Mouse (Mus musculus): Measurements from ENCODE around the gene Psmc3. TPM values are rescaled to one million over a fixed set of nuclear protein-coding genes. Genes with fewer than 3 reads are reported as not detected.

Gene Psmc3
- total RNA-seq, 2 experiments from 2014 or later: 221 to 245 TPM

- no peak for DNase-seq
- intact Hi-C loops (cut with DNase I): no loop called here
Observed at GRCm38 (mm10) chr2:91052752-91053151, 1.1 kb upstream of the Psmc3 start.

DNA sequence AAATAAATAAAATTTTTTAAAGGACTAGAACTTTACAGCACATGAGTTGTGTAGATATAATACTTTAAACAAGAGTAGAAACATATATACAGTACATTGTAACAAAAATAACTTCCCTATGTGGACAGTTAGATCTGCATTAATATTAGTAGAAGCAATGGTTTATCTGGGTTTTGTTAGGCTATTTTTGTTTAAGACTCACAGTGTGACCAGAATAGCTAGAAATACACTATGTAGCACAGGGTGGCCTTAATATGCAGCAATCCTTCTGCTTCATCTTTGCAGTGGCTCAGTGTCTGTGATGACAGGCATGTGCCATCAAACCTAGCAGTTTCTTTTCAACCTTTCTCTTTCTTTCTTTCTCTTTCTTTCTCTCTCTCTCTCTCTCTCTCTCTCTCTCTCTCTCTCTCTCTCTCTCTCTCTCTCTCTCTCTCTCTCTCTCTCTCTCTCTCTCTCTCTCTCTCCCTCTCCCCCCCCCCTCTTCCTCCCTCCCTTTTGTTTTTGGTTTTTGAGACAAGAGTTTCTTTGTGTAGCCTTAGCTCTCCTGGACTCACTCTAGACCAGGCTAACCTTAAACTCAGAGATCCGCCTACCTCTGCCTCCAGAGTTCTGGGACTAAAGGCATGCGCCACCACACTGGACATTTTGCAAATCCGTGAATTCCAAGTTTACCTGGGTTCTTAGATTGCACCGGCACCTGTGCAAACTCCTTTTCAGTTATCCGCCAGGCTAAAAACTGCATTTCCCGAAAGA is 452 bp upstream of the Psmc3 start:
- DNase-seq: no peak
- intact Hi-C loops (cut with DNase I): no loop called here

DNA sequence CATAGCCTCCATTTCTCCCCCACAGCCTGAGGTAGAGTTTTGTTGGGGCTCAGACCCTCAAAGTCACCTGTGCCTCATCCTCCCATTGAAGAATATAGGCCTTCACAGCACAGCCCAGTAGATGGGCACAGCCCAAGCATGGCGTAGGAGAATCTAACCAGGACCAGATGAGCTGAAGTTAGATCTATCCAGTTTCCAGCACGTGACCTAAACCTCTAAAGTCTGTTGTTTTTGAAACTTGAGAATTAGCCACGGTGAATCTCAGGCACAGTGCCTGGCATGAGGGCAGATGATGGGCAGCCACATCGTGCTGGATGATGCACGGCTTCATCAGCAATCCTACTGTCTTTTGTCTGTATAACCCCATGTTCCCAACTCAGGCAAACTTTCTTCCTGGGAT is 4.6 kb downstream of the Psmc3 start:
- intact Hi-C loops (cut with DNase I): no loop called here
- no peak for DNase-seq

DNA sequence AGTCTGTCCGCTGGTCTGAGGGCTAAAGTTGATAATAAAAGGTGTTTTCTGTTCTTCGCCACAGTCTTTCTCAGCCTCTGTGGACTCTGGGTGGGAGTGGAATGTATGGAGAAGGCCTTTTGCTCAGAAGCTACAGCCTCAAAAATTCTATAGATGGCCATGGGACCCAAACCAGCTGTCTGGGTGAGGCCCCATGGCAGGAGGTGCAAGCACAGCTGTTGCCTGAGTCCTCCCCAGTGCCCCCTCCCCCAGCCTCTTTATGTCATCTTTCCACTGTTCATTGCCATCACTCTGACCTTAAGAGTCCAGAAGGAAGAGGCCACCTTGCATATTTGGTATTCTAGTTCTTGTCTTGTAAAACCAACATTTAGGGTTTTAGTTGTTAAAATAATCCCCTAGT is 5.6 kb downstream of the Psmc3 start:
- intact Hi-C loops (cut with DNase I): no loop called here
- DNase-seq: no peak

GRCm38 (mm10) chr2:91060544-91061355 is 6.9 kb downstream of the Psmc3 start:
- intact Hi-C loops (cut with DNase I): loop anchor here (2.0 kb wide), 1 partner anchor 194 kb away; no protein-coding TSS in a partner anchor
- peak; percentile 62 to 78 for DNase-seq

DNA sequence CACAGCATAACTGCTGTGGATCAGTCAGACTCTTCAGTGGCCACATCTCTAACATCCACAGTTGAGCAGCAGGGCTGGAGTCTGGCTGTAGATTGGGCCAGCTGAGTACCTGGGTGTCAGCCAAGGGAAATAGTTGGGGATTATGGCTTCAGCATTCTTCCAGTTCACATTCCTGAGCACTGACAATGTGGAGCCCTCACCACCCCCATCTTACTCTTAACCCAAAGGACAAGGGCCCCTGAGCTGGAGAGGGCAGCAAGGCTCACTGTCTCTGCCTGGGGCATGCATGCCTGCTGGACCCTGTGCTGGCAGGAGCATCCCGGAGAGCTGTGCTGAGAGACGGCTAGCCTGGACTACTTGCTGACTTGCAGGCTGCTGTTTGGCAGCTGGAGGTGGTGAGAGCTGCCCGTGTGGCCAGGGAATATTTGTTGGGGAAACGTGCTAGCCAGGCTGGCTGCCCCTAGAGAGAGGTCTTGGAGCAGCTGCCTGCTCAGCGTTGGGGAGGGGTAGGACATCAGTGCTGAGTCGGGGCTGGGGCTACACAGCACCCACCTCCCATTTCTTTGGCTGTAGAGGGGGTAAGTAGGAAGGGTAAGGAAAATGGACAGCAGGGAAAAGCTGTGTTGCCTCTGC is 8.2 kb downstream of the Psmc3 start:
- DNase-seq: peak; percentile 83 to 85
- intact Hi-C loops (cut with DNase I): loop anchor here (2.0 kb wide), 1 partner anchor 195 kb away; no protein-coding TSS in a partner anchor

- intact Hi-C loops (cut with DNase I): no loop called here
- DNase-seq: no peak
Observed at GRCm38 (mm10) chr2:91062779-91063606, 9.2 kb downstream of the Psmc3 start.

- intact Hi-C loops (cut with DNase I): no loop called here
Observed at GRCm38 (mm10) chr2:91064211-91064610, 10.4 kb downstream of the Psmc3 start.

GRCm38 (mm10) chr2:91065544-91065943 is 11.7 kb downstream of the Psmc3 start:
- intact Hi-C loops (cut with DNase I): no loop called here
- DNase-seq: peak in 1 of 2 experiments; percentile 73

More at GRCm38 (mm10) chr2:91064211-91064610, 10.4 kb downstream of the Psmc3 start:
- DNase-seq: no peak

DNA sequence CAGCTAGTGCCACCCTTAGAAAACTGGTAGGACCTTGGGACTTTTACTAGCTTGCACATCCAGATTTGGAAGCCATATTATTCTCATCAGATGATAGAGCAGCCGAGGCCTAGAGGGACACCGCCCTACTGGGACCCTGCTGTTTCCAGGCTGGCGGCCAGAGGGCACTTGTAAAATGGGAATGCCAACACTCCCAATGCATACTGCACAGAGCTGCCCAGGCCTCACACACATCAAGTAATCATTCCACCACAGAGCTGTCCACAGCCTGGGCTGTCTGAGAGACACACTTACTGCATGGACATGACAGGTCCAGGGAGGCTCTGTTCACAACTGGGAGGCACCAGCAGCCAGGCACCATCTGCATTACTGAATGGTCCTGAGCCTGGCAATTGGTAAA is 12.6 kb downstream of the Psmc3 start:
- peak; percentile 77 to 78 for DNase-seq
- intact Hi-C loops (cut with DNase I): no loop called here

GRCm38 (mm10) chr2:91068162-91068871 is 14.5 kb downstream of the Psmc3 start:
- intact Hi-C loops (cut with DNase I): no loop called here
- DNase-seq: no peak

GRCm38 (mm10) chr2:91068872-91069165 is 15.0 kb downstream of the Psmc3 start:
- intact Hi-C loops (cut with DNase I): no loop called here
- DNase-seq: no peak

DNA sequence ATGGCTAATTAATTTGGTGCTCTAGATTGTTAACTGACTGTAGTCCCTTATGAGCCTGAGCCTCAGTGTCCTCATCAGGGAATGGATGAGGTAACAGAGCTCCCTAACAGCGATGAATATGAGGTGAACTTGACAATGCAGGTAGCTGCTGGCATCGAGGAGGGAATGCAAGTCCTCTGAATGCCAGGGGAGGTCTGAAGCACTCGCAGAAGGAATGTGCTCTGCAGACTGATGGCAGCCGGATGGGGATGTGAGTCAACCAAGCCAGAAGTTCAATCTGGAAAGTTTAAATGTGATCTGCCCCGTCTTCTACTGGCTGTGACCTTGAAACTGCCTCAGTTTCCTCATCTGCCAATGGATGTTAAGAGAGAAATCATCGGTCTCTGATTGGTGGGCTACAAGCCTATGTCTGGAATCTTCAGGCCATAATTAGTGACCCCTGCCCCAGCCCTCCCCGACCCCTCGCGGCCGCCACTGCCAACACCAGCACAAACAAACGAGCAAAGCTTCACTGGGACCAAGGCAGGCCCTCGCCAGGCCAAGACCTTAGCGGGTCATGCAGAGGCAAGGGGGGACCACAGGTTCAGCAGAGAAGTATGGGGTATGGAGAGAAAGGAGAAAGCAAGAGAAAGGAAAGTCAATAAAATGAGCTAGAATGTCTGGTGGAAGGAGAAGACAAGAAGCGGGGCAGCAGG is 15.6 kb downstream of the Psmc3 start:
- intact Hi-C loops (cut with DNase I): no loop called here
- no peak for DNase-seq

DNA sequence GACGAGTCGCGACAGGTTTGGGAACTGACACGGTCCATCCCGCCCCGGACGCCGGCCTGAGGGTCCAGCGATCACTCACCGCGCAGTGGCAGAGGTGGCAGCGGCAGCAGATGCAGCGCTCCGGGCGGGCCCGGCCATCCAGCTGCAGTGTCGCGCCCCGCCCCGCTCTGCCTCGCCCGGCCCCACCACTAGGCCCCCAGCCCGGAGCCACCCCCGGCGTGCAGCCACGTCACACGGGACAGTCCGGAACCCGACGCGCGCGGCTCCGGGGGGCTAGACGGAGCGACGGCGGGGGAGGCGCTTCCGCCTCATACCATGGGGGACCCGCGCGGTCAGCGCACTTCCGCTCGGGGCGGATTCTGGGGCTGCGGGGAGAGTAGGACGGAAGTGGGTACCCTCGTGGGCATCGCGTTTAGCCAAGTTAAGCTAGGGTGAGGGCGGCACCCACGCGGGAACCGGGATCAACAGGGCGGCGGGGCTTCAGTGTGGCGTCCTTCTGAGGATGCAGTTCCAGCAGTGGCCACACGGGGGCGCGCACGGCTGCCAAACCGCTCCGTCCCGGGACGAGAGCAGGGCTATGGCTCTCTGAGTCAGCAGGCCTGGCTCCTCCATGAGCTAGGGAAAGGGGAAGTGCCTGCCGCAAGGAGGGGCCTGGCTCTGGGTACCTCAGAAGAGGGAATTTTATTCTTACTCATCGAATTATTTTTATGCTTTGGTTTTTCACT is 16.4 kb downstream of the Psmc3 start, which contains the start of gene Slc39a13:
Gene Slc39a13 (minus strand): TSS at position 342 of the 725 bp plus-strand sequence.
- DNase-seq: peak; percentile 98
- intact Hi-C loops (cut with DNase I): loop anchor here (1.0 to 5.0 kb wide), 2 partner anchors 31 to 132 kb away; partner anchors contain the start of genes Acp2 and Nr1h3

DNA sequence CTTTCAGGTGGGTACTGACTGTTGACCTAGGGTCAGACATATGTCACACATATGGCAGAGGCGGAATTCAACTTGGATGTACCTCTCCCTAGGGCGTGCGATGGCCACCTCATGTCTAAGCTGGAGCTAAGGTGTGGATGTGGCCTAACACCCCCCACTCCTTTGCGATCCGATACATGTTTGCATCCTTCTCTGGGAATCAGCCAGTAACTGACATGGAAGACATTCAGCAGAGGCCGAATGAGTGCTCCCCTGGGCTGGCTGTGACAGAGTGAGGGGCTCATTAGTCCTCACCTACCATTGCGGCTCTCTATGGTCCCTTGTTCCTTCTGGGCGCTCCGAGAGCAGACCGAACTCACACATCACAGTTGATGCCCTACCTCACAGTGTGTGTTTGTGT is 17.2 kb downstream of the Psmc3 start:
- DNase-seq: no peak
- intact Hi-C loops (cut with DNase I): loop anchor here (5.0 kb wide), 1 partner anchor 131 kb away; the partner anchor contains the start of genes Acp2 and Nr1h3

GRCm38 (mm10) chr2:91072092-91072491 is 18.3 kb downstream of the Psmc3 start:
- intact Hi-C loops (cut with DNase I): loop anchor here (5.0 kb wide), 1 partner anchor 130 kb away; the partner anchor contains the start of genes Acp2 and Nr1h3
- no peak for DNase-seq

DNA sequence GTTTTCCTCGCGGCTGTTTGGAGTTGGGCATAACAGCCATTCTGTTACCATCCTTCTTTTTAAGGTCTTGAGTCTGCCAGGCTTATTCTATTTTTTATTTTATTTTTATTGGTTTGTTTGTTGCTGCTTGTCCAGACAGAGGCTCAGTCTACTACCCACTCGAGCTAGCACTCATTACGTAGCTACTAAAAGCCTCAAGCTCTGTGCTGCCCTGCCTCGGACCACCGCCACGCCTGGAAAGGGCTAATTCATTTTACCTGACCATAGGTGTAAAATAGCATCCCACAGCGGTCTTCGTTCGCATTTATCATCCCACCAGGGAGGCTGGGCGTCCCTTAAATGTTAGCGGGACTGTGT is 24.1 kb downstream of the Psmc3 start:
- no peak for DNase-seq
- intact Hi-C loops (cut with DNase I): no loop called here

DNA sequence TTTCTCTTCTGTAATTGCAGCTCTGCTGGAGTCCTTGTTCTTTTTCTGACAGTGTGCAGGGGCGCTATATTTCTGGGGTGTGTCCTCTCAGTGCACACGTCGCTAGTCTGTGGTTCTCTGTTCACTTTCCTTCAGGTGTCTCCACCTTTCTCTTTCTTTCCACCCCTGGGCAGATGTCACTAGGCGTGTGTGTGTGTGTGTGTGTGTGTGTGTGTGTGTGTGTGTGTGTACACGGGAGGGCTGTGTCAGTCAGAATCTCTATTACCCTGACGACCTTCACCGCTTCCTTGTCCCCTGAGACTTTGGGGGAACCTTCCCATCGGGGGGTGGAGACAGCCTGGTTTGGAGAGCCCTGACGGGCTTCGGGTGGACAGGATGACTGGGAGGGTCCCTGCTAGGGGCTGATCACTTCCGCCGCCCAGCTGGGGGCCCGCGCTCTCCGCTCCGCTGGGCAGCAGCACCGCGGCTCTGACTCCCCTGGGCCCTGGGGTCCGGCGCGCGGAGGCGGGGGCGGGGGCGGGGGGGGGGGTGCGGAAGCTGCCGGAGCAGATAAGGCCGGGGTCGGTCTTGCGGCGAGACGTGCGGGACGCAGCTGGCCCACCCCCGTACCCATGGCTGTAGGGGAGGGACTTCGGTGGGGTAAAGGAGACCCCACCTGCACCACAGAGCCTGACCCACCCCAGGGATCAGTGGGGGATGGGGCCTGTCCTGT is 24.7 kb downstream of the Psmc3 start:
- DNase-seq: no peak

More for the DNA sequence above, 24.7 kb downstream of the Psmc3 start:
- intact Hi-C loops (cut with DNase I): no loop called here
